Mouse (Mus musculus): ENCODE results near the gene Pkn2. TPM values are rescaled to one million over a fixed set of nuclear protein-coding genes. Genes with fewer than 3 reads are reported as not detected.

Gene Pkn2
- polyA plus RNA-seq, 1 experiment, result 11.8 TPM

DNA sequence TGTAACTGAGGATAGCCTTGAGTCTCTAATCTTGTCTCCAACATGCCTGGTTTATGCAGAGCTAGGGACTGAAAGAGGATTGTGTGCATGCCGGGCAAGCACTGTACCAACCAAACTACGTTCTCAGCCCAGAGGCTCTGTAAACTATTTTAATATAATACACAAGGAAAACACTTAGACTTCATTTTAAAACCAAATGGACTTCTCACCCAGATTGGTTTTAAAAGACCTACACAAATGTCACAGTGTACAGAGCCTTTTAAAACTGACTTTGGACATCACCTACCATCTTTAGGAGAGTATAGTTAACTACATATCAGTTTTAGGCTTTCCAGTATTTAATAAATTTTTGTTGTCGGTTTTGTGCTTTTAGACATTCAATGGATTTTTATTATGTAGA is 48.9 kb downstream of the Pkn2 start:
- TF ChIP-seq TCF12 (IDR thresholded peaks at IDR 0.05; ENCODE audit: insufficient read depth, poor library complexity, severe bottlenecking) (no peak), MYOD1 (IDR thresholded peaks at IDR 0.05; ENCODE audit: control insufficient read depth in 1 of 3, insufficient read length in 2 of 3, low read depth in 2 of 3) (no peak), MAX (IDR thresholded peaks at IDR 0.05; ENCODE audit: low read depth) (no peak), REST (IDR thresholded peaks at IDR 0.05; ENCODE audit: insufficient read depth, insufficient read length) (no peak), POLR2A (IDR thresholded peaks at IDR 0.05; ENCODE audit: insufficient read length, low read depth) (no peak), USF1 (IDR thresholded peaks at IDR 0.05; ENCODE audit: low read depth) (no peak), E2F4 (IDR thresholded peaks at IDR 0.05; ENCODE audit: insufficient read depth) (no peak), POLR2AphosphoS2 (IDR thresholded peaks at IDR 0.05; ENCODE audit: insufficient read length, low read depth) (no peak), MYOG (IDR thresholded peaks at IDR 0.05; ENCODE audit: control insufficient read depth in 1 of 3, insufficient read depth in 1 of 3, insufficient read length in 2 of 3, low read depth in 2 of 3) (no peak), TCF3 (IDR thresholded peaks at IDR 0.05; ENCODE audit: insufficient read length, low read depth) (no peak), SRF (IDR thresholded peaks at IDR 0.05; ENCODE audit: control insufficient read depth, insufficient read length, low read depth) (no peak), CEBPB (IDR thresholded peaks at IDR 0.05; ENCODE audit: insufficient read depth, poor library complexity, severe bottlenecking) (no peak)
- peaks cover 33% of the 10 kb centered on the region for H3K79me2 ChIP-seq (ENCODE audit: control insufficient read depth, insufficient read depth)
- peaks cover 7% of the 10 kb centered on the region for H3K36me3 ChIP-seq (ENCODE audit: control insufficient read depth, insufficient read depth)
- H3K27me3 ChIP-seq (ENCODE audit: control insufficient read depth, insufficient read depth, insufficient read length), result no peaks in the 10 kb centered on the region
- H3ac ChIP-seq (ENCODE audit: control insufficient read depth, insufficient read length), result no peak overlapping the region
- no peak overlapping the region for H3K4me3 ChIP-seq
- H3K4me2 ChIP-seq (ENCODE audit: low read depth), result no peak overlapping the region

DNA sequence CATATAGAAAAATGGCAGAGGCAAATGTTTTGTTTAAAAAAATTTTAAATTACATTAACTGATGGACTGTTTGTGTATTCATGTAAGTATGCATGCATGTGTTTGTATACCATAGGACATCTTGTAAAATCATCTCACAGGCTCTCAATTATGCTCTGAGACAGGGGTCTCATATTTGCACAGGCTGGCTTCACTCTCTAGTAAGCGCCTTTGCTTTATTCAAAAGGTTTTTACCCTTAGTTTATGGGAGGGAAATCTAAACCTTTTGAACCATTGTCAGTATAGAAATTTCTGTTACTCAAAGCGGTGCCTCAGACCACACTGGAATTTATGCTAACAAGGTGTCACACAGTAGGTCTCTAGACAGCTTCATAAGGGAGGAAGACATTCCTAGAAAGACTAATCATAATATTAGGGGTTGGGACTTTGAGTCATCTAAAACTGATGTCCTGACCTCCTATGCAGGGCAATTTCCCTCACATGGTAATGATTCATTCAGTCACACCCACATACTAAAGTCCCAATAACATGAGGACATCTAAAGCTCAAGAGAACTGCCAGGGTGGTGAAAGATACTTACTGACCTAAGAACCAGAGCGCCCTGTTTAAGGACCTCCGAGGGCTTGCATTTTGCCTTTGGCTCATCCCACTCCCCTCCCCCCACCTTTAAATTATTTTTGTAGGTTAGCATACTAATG is 55.2 kb downstream of the Pkn2 start:
- Histone ChIP-seq H3K27me3 (ENCODE audit: control insufficient read depth, insufficient read depth, insufficient read length) (no peaks in the 10 kb centered on the region), H3K4me3 (no peak overlapping the region), H3K36me3 (ENCODE audit: control insufficient read depth, insufficient read depth) (peaks cover 4% of the 10 kb centered on the region), H3K4me2 (ENCODE audit: low read depth) (no peak overlapping the region), H3ac (ENCODE audit: control insufficient read depth, insufficient read length) (no peak overlapping the region), H3K79me2 (ENCODE audit: control insufficient read depth, insufficient read depth) (peaks cover 3% of the 10 kb centered on the region)
- TF ChIP-seq E2F4 (IDR thresholded peaks at IDR 0.05; ENCODE audit: insufficient read depth) (no peak), POLR2AphosphoS2 (IDR thresholded peaks at IDR 0.05; ENCODE audit: insufficient read length, low read depth) (no peak), MYOG (IDR thresholded peaks at IDR 0.05; ENCODE audit: control insufficient read depth in 1 of 3, insufficient read depth in 1 of 3, insufficient read length in 2 of 3, low read depth in 2 of 3) (no peak), MAX (IDR thresholded peaks at IDR 0.05; ENCODE audit: low read depth) (no peak), CEBPB (IDR thresholded peaks at IDR 0.05; ENCODE audit: insufficient read depth, poor library complexity, severe bottlenecking) (no peak), REST (IDR thresholded peaks at IDR 0.05; ENCODE audit: insufficient read depth, insufficient read length) (no peak), POLR2A (IDR thresholded peaks at IDR 0.05; ENCODE audit: insufficient read length, low read depth) (no peak)

GRCm38 (mm10) chr3:142823606-142824005 is 58.2 kb downstream of the Pkn2 start:
- H3K36me3 ChIP-seq (ENCODE audit: control insufficient read depth, insufficient read depth), result no peaks in the 10 kb centered on the region
- TF ChIP-seq CEBPB (IDR thresholded peaks at IDR 0.05; ENCODE audit: insufficient read depth, poor library complexity, severe bottlenecking) (no peak), MAX (IDR thresholded peaks at IDR 0.05; ENCODE audit: low read depth) (no peak), E2F4 (IDR thresholded peaks at IDR 0.05; ENCODE audit: insufficient read depth) (no peak), REST (IDR thresholded peaks at IDR 0.05; ENCODE audit: insufficient read depth, insufficient read length) (no peak), MYOG (IDR thresholded peaks at IDR 0.05; ENCODE audit: control insufficient read depth in 1 of 3, insufficient read depth in 1 of 3, insufficient read length in 2 of 3, low read depth in 2 of 3) (no peak), POLR2AphosphoS2 (IDR thresholded peaks at IDR 0.05; ENCODE audit: insufficient read length, low read depth) (no peak), MYOD1 (IDR thresholded peaks at IDR 0.05; ENCODE audit: control insufficient read depth in 1 of 3, insufficient read length in 2 of 3, low read depth in 2 of 3) (no peak)
- no peaks in the 10 kb centered on the region for H3K27me3 ChIP-seq (ENCODE audit: control insufficient read depth, insufficient read depth, insufficient read length)

DNA sequence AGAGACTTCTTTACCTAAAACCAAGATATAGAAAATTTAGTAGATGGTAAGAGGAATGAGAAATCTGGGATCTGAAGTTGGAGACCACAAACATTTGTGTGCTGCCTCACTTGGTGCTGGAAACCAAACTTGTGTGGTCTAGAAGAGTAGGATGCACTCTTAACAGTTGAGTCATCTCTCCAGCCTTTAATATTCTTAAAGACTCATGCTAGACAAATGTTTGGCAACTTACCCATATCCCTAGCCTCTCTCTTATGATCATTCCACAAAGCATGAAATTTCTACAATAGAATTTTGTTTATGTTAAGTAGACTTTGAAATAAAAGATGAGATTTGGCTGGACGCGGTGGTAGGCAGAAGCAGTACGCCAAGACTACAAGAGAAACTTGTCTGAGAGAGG is 64.3 kb downstream of the Pkn2 start:
- H3K4me3 ChIP-seq, result no peak overlapping the region
- no peak overlapping the region for H3ac ChIP-seq (ENCODE audit: control insufficient read depth, insufficient read length)
- no peaks in the 10 kb centered on the region for H3K27me3 ChIP-seq (ENCODE audit: control insufficient read depth, insufficient read depth, insufficient read length)
- no peaks in the 10 kb centered on the region for H3K79me2 ChIP-seq (ENCODE audit: control insufficient read depth, insufficient read depth)
- H3K36me3 ChIP-seq (ENCODE audit: control insufficient read depth, insufficient read depth), result peaks cover 5% of the 10 kb centered on the region
- peak in 1 of 3 experiments; percentile 4 for TF ChIP-seq MYOD1 (IDR thresholded peaks at IDR 0.05; ENCODE audit: control insufficient read depth in 1 of 3, insufficient read length in 2 of 3, low read depth in 2 of 3)
- TF ChIP-seq MYOG (IDR thresholded peaks at IDR 0.05; ENCODE audit: control insufficient read depth in 1 of 3, insufficient read depth in 1 of 3, insufficient read length in 2 of 3, low read depth in 2 of 3), result peak in 1 of 3 experiments; percentile 2
- TF ChIP-seq SRF (IDR thresholded peaks at IDR 0.05; ENCODE audit: control insufficient read depth, insufficient read length, low read depth), result no peak
- H3K4me2 ChIP-seq (ENCODE audit: low read depth), result peak overlapping the region; percentile 57

More at GRCm38 (mm10) chr3:142823606-142824005, 58.2 kb downstream of the Pkn2 start:
- Histone ChIP-seq H3ac (ENCODE audit: control insufficient read depth, insufficient read length) (no peak overlapping the region), H3K4me3 (no peak overlapping the region), H3K4me2 (ENCODE audit: low read depth) (no peak overlapping the region), H3K79me2 (ENCODE audit: control insufficient read depth, insufficient read depth) (peaks cover 3% of the 10 kb centered on the region)

- Histone ChIP-seq H3K79me2 (ENCODE audit: control insufficient read depth, insufficient read depth) (no peaks in the 10 kb centered on the region), H3K4me2 (ENCODE audit: low read depth) (no peak overlapping the region), H3K36me3 (ENCODE audit: control insufficient read depth, insufficient read depth) (peaks cover 17% of the 10 kb centered on the region), H3ac (ENCODE audit: control insufficient read depth, insufficient read length) (no peak overlapping the region), H3K27me3 (ENCODE audit: control insufficient read depth, insufficient read depth, insufficient read length) (no peaks in the 10 kb centered on the region), H3K4me3 (no peak overlapping the region)
- TF ChIP-seq CEBPB (IDR thresholded peaks at IDR 0.05; ENCODE audit: insufficient read depth, poor library complexity, severe bottlenecking) (no peak), USF1 (IDR thresholded peaks at IDR 0.05; ENCODE audit: low read depth) (no peak), MYOD1 (IDR thresholded peaks at IDR 0.05; ENCODE audit: control insufficient read depth in 1 of 3, insufficient read length in 2 of 3, low read depth in 2 of 3) (no peak), TCF3 (IDR thresholded peaks at IDR 0.05; ENCODE audit: insufficient read length, low read depth) (no peak), MAX (IDR thresholded peaks at IDR 0.05; ENCODE audit: low read depth) (no peak), TCF12 (IDR thresholded peaks at IDR 0.05; ENCODE audit: insufficient read depth, poor library complexity, severe bottlenecking) (no peak), POLR2AphosphoS2 (IDR thresholded peaks at IDR 0.05; ENCODE audit: insufficient read length, low read depth) (no peak), REST (IDR thresholded peaks at IDR 0.05; ENCODE audit: insufficient read depth, insufficient read length) (no peak), E2F4 (IDR thresholded peaks at IDR 0.05; ENCODE audit: insufficient read depth) (no peak), SRF (IDR thresholded peaks at IDR 0.05; ENCODE audit: control insufficient read depth, insufficient read length, low read depth) (no peak), MYOG (IDR thresholded peaks at IDR 0.05; ENCODE audit: control insufficient read depth in 1 of 3, insufficient read depth in 1 of 3, insufficient read length in 2 of 3, low read depth in 2 of 3) (no peak), POLR2A (IDR thresholded peaks at IDR 0.05; ENCODE audit: insufficient read length, low read depth) (no peak)
Measured at GRCm38 (mm10) chr3:142811582-142811981, 70.2 kb downstream of the Pkn2 start.
